Mouse (Mus musculus): Measurements from ENCODE around the gene Faim2.
A peak's percentile ranks its signal among the peaks of the same experiment; 100 is the strongest.

Faim2 gene

DNA sequence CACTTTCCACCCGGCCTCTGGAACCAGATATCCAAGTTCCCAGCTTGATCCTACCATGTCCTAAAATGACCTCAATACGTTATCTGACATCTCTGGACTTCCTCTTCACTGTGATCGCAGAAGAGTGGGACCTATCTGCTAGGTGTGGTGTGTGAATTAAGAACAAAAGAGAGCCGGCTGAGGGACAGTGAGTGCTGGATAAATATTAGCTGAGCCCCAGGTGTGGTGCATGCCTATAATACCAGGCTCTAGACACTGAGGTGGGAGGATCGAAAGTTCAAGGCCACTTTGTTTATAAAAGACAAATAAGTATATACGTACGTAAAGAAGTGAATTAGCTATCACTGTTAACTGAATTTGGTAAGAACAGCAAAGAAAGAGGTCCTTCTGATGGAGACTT is 18.1 kb downstream of the Faim2 start:
- no peak for DNase-seq (ENCODE audit: low read depth, low spot score)

DNA sequence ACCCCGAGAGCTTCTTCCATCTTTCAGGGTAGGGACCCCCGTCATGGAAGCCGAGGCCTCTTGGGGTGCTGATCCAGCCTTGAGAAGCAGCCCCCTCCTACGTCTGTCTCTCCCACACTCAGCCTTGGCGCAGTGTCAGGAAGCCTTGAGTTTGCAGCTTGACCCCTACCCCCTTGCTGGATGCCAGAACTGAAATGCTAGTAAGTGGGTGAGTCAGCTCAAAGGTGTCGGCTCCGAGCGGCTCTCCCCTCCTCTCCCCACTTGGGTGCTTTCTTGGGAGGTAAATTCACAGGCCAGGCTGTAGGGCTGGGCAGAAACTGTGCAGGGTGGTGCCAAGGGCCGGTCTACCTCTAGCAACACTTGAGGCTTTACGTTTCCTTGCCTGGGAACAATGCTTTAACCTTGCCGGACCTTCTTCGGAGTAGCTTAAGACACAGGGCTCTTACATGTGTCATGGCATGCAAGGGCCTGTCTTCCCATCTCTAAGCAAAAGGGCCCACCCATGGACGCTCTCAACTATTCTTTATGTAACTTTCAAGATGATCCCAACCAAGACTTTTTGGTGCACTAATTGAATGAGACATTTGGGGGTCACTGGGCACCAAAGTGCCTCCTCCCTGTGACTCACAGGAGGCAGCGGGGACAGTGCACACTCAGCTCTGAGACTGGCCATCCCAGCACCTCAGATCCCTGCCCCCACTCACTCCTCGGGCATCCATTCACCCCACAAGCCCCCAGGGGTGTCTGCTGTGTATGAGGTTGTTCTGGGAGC is 22.5 kb downstream of the Faim2 start:
- DNase-seq (ENCODE audit: low read depth, low spot score), result no peak

DNA sequence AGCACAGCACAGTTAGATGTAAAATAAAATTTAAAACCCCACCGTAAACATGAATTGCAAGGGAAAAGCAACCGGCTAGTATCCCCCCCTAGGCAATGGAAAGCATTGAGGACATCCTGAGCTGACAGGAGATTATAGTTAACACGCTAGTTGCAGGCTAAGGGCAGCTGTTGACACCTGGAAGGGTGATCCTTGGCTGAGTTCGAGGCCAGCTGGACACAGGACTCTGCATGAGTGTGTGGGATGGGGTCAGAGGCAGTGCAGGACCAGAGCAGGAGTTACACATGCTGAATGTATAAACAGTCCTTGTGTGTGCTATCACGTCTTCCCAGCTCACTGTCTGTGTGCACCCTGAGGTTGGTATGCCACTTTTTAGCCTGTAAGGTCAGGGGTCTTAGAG is 24.7 kb downstream of the Faim2 start:
- DNase-seq (ENCODE audit: low read depth, low spot score), result no peak

DNA sequence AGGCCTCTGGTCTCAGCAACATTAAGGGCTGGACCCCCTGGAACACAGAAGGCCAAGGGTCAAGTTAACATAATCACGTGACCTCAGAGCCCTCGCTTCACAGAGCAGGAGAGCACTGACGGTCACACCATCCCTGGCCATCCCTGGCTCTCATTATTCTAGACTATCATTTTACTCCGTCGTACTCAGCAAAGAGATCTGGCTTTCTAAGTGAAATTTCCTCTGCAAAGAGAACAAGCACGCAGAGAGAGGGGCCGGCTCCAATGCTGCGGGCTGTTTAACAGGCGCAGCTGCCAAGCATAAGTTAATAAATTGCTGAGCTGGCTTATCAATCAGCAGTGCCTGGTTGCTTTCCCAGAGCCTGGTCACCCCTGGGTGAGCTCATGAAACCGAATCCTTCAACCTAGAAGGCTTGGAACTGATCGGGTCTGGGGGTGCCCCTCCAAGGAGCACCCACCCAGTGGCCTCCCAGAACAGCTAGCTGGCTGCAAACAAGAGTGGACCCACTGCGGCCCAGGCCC is 25.6 kb downstream of the Faim2 start:
- DNase-seq (ENCODE audit: low read depth, low spot score), result no peak

DNA sequence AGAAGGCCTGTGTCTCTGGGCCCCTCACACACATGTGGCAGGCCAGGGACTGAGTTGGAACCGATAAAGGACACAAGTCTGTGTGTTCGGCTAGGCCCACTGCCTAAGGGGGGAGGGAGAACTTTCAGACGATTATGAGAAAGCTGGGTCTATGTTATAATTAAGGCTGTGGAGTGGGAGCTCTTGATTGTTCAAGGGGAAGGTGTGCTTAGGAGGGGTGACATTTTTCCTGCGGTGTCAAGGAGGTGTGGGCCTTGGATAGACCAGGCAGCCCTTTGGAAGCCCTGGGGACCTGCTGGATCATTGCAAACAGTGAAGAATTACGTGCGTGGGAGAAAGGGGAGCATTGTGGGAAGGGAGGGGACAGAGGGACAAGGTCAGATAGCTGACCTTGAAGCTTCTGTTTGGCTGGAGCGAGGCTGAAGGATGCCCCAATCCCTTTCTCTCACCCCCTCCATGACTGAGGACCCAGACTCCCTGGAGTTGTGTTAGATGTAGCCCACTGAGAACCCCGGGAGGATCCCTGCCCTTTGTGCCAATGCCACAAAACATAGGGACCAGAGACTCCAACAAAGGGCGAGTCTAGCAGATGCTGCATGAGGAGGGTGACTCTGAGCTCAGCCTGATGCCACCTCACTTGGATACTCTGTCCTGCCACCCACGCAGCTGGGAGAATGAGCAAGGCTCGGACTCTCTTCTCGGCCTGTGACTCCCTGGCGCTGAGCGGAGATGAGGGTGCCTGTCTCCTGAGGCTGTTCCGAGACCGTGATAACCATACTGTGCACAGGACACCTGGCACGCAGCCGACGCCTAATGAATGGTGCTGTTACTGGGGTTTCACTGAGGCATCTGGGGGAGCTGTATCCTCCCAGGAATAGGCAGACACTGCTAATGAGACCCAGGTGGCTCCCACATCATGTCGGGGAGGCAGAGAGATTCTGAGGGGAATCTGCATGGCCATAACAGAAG is 26.4 kb downstream of the Faim2 start:
- DNase-seq (ENCODE audit: low read depth, low spot score), result no peak

DNA sequence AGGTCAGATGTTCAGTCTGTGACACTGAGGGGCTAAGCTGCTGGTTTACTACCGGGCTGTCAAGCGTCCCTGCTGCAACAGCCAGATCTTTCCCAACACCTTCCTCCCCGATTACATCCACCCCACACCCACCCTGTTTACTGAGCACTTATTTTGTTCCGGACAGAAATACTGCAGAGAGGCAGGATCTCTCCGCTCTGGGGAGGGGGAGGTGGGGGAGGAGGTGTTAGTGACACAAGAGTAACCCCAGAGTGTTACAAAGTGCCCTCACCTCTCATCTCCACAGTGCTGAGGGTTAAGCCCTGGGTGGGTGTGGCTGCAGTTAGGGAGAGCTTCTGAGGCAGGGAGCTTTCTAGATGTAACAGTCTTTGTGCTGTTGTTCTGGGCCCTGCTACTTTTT is 27.6 kb downstream of the Faim2 start:
- DNase-seq (ENCODE audit: low read depth, low spot score), result no peak

DNA sequence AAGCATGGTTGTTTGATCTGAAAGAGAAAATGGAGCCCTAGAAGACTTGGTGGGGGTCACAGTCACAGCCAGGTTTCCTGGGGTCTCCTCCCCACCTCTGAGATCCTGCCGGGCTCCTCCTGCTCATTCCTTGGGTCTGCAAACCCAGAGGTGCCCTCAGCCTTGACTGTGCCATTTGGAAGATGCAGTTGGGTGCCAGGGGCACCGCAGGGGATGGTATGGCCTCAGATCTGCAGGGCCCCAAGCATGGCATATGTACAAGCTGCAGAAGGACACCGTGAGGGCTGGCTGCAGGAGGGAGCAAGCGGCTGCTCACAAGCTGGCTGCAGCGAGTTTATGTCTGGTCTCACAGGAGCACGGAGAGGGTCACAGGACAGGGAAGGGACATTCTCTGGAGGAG is 28.2 kb downstream of the Faim2 start:
- DNase-seq (ENCODE audit: low read depth, low spot score), result no peak

DNA sequence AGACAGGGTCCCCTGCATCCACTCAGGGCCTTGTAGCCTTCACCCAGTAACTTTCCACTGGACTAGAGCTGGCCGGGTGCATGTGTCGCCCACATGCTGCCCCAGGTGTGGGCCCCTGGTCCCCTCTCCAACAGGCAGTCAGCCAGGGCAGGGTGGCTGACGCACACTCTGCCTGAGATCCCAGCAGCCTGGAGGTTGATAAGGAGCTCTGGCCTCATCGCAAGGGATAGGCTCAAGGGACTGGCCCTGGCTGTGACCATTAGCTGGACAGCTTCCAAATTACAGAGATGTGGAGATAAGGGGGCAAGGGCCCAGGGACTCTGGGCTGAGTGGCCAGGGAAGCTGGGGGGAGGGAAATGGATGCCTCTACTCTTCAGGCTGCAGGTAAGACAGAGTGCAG is 29.2 kb downstream of the Faim2 start:
- no peak for DNase-seq (ENCODE audit: low read depth, low spot score)

DNA sequence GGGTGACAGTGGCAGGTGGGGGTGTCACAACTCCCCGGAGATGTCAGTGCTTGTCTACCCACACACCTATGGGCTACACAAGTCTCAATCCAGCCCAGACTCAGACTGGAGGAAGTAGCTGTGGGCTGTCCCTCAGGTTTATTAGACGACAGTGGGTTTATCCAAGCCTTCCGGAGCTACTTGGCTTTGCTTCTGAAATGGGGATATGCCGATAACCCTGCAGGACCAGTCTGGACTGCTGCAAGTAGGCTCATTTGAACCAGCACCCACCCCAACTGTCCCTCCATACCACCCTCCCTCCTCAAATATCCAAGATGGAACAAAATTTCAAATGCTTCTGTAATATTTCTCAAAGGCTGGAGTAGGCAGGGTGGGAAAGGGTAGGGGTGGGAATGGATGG is 29.6 kb downstream of the Faim2 start:
- no peak for DNase-seq (ENCODE audit: low read depth, low spot score)

DNA sequence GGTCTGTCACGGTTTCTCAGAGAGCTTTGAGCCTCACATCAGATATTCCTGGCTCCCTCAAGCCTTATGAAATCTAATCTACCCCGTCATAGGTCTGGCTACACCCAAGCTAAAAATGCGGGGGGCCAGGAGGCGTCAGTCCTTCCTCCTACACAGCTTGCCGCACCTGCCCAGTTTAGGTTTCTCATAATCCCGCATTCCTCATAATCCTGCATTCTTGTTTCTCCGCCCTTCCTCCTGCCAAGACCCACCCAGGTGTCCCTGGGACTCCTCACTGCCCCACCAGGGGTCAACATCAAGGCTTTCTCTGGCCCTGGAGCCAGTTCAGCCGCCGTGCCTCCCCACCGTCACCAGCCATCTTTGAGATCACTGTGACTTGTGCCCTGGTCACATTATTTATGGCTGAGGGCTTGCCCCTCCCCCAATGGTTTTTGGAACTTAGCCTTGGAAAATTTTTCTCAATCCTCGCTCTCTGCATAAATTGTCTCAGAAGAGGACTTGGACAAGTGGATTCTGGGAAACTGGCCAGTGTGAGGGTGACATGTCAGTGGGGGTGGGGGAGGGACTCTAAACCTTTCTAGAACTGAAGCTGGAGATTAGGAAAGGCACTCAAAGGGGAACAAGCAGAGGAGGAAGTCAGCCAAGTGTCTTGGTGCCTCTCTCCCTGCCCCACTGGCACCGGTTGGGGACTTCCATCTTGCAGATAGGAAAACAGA is 30.3 kb downstream of the Faim2 start:
- DNase-seq (ENCODE audit: low read depth, low spot score), result no peak

DNA sequence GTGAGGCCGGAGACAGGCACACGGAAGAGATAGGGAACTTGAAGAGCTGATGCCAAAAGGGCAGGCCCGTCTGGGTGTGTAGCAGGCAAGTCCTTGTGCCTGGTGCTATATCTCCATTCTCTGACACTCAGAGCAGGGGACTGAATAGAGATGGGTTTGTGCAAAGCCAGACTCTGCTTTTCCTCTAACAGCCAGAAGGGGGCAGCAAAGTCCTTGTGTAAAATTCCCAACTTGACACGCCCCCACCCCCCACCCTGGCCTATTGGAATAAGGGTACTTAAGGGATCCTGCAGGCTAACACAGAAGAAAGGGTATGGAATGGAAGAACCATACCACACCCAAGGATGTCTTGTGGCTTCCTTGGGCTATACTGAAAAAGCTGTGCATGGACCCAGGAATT is 30.9 kb downstream of the Faim2 start:
- DNase-seq (ENCODE audit: low read depth, low spot score), result peak; percentile 67

DNA sequence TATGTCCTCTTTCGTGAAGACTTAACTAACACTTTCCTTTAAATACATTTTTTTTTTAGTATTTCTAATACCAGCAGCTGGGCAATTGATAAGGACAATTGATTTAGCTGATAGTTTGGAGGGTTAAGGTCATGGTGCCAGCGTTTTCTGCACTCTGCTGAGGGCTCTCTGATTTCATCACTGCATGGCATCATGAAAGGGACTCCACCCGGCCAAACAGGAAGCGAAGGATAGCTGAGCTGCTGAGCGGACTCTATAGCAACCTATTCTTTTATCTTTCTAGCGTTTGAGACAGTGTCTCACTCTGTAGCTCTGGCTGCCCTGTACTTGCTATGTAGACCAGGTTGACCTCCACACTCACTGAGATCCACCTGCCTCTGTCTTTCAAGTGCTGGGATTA is 43.2 kb downstream of the Faim2 start:
- DNase-seq (ENCODE audit: low read depth, low spot score), result no peak

DNA sequence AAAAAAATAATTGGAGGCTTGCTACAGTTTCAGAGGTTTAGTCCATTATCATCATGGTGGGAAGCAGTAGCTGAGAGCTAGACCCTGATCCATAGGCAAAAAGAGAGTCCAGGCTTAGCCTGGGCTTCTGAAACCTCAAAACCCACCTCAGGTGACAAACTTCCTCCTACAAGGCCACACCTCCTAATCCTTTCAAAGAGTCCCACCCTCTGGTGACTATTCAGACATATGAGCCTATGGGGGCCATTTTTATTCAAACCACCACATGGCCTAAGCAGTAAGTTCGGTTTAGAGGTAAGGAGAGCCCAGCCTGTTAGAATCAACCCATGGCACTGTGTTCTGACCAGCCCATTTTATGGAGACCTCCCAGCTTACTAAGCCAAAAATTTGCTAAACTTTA is 52.2 kb downstream of the Faim2 start:
- no peak for DNase-seq (ENCODE audit: low read depth, low spot score)

DNA sequence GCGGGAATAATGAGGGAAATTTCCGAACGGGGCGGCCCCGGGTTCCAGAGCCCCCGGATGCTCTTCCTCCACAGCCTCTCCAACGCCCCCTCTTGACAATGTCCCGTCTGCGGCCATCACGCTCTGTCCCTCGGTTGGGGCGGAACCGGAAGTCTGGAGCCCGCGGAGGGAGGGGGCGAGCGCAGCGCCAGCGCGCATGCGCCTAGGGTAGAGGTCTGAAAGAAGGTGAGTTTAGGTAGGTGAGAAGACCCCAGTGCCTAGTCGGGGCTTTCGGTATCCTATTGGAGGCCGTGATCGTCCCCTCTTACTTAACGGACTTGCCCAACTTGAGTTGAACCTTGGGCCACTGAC is 53.4 kb downstream of the Faim2 start, which contains the start of gene Bcdin3d:
Bcdin3d (minus strand) TSS at position 155 of the 351 bp plus-strand sequence.
- peak; percentile 77 for DNase-seq (ENCODE audit: low read depth, low spot score)

DNA sequence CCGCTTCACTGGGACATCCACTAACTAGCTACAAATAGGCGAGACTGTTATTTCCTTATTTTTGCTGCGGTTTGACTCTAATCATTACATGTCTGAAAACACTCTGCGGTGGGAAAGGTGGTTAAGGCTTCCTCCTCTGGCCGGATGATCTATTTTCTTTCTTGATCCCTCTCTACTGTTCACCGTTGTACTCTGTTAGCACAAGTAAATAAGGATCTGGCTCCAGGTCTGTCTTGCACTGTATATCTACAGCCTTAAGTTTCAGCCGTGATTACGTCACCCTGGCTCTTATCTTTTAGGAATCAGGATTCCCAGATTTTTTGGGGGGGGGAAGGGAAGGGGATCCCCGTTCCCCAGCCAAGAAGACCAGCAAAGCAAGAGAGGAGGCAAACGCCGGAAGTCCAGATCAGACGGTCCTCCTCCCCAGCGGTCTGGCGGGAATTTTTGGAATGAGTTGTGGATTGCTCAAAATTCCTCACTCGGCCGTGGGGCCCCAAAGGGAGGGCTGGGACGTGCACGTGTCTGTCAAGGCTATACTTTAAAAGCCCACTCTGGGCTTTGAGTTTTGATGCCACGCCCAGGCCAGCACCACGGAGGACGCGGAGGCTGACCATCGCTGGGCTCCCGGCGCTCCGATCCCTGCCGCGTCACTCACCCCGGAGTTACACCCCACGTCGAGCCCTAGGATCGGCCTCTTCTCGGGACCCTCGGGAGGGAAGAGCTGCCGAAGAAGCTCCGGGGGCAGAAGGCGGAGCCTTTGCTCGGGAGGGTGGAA is 54.0 kb downstream of the Faim2 start:
- no peak for DNase-seq (ENCODE audit: low read depth, low spot score)

DNA sequence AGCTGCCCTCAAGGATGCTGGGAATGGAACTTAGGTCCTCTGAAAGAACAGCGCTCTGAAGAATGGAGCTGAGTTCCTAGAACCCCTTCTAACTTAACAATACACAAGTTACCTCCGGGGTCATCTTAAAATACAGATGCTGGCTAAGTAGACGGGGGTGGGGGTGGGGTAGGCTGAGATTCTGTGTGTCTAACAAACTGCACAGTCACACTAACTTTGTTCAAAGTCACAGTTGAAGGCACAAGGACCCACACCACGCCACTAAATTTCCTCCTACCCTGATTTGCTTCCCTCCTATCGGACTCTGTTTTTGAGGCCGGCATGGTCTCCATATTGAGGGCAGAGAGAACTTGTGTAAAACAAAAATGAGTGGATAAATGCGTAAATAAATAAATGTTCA is 55.0 kb downstream of the Faim2 start:
- DNase-seq (ENCODE audit: low read depth, low spot score), result no peak

DNA sequence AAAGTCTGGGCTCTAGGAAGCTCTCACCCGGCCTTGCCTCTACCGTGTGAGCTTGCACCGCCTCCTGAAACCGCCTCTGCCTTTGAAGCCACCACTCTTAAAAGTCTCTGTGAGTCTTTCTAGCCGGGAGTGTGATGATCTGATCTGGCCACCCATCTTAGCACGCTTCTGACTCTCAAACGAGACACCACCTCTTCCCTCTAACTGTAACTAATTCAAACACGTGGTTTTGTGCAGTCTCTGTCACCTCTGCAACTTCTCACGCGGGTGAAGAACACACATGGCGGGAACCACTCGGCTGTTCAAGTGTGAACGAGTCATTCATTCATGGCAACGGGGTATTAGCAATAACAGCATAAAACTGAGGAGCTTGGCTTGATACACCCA is 56.3 kb downstream of the Faim2 start:
- DNase-seq (ENCODE audit: low read depth, low spot score), result no peak

DNA sequence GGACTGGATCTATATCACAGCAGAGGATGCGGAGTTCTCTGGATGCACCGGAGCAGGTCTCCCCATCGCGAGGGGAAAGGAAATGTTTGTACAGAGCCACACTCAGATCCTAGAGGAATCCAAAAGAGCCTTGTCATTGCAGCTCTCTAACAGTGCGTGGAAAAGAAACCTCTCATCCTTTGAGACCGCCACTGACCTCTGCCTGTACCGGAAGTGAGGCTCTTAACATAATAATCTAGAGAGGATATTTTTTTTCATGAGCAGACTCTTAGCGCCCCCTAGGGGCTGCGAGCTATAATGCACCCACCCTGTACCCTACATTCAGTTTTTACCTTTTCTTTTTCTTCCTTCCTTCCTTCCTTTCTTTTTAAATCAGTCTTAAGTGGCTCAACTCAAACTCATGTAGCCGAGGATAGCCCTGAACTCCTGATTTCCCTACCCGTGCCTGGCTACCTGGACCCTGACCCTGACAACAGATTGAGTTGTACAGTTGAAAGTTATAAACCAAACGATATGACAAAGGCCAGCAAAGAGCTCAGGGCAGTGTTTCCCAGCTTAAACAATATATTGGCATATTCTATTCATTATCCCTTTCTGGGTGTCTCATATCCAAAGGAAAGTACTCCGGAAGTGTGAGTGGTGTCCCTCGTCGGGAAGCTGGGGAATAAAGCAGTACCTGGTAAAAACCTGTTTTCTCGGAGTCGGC is 56.8 kb downstream of the Faim2 start:
- DNase-seq (ENCODE audit: low read depth, low spot score), result no peak

DNA sequence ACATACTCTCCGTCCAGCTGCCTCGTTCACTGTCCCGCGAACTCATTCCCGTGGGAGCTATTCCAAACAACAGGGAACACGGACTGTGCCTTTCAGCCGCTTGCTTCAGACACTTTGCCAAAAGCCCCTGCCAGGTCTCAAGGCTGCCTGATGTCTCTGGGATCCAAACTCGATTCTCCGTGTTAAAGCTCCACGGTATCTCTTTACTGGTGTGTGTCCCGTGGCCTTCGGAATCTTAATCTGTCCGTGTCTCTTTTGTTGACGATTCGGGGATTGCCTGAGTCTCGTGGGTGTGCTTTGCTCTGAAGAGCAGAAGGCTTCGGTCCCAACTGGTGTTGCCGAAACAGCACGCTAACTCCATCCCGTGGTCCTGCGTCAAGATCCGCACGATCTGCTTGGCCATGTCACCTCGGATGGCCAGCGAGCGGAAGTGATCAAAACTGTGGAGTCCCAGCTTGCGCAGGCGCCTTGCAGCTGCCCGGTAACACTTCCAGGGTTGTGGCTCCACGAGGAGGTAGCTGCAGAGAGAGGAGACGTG is 57.7 kb downstream of the Faim2 start:
- DNase-seq (ENCODE audit: low read depth, low spot score), result no peak

DNA sequence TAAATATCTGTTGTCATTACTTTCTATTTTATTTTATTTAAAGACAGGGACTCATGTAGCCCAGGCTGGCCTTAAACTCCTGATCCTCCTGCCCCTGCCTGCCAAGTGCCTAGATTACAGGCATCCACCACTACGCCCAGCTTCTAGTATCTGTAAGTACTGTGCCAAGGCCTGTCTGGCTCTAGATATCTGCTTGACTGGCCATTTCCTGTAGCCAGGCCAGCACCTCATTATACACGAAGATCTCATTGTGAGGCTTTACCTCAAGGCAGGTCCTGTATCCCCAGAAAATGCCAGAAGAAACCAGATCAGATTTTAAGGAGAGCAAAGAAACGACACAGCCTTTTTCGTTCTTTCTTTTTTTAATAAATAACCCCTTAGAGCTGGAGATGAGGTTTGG is 58.2 kb downstream of the Faim2 start:
- DNase-seq (ENCODE audit: low read depth, low spot score), result no peak
